Mouse (Mus musculus) right cerebral cortex, postnatal 36 days (tissue): ENCODE measurements at regions not wholly inside any gene's neighbourhood (a gene's known extent, or its start where the extent isn't known, plus 50 kb on each side); places are given as distances from the start of the nearest gene placed in this dataset.

ENCODE experiments used
- DNase-seq, 2 experiments: peaks; one replicate each; pipeline ENCODE4 v3.0.0; 2022; ENCODE audit warnings: low spot score in 2 of 2, mixed read lengths in 1 of 2

DNA sequence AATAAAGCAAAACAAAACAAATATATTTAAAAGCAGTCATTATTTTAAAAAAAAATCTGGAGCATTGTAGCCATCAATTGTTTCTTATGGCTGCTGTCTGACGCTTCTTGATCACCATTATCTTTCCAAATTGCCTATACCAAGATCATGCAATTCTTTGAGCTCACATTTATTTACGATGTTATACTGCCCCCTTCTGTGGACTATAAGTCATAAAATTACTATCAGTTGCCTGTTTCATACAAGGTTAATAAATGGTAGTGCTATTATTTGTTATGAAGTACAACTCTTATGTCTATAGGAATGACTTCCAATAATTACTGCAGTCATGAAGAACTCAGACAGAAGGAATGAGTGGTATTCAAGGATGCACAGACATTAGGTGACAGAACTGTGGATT, 57.3 kb upstream of the Eda2r start:
- no peak for DNase-seq

DNA sequence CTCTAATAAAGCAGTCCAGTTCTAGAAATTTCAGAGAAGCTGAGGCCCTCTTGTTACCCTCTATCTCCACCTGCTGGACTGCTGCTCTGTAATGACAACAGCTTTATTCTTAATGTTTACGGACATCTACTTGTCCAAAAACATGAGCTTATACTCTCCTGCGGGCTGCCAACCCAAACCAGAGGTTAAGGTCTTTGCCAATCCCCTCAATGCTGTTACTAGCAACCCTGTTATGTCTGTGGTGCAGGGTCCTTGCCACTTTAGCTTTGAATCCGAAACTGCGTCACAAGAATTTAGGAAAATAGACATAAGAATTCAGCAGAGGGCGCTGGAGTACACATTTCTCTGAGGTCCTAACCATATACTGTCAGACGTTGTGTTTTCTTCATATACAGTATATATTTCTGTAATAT, 54.4 kb upstream of the Eda2r start:
- peak; percentile 10 to 11 for DNase-seq
